Mouse (Mus musculus) layer of hippocampus, postnatal 10 days (tissue): ENCODE data around the gene Pate1. TPM values are rescaled to one million over a fixed set of nuclear protein-coding genes. Genes with fewer than 3 reads are reported as not detected.

Experiments
- DNase-seq, 2 experiments: peaks; one replicate each; pipeline ENCODE4 v3.0.0; 2021; ENCODE audit warnings: low spot score in 2 of 2
- long read RNA-seq: library from polyadenylated mRNA; stranded (forward); transcript quantifications from one replicate; pipeline ENCODE4 v2.0.0, GENCODE M21; 2023
- total RNA-seq, 2 experiments: library from RNA; stranded (reverse); gene quantifications; 2 replicates each; pipeline ENCODE4 v1.2.3; 2021

Pate1 gene
- not detected for total RNA-seq
- long read RNA-seq, result 0 reads

DNA sequence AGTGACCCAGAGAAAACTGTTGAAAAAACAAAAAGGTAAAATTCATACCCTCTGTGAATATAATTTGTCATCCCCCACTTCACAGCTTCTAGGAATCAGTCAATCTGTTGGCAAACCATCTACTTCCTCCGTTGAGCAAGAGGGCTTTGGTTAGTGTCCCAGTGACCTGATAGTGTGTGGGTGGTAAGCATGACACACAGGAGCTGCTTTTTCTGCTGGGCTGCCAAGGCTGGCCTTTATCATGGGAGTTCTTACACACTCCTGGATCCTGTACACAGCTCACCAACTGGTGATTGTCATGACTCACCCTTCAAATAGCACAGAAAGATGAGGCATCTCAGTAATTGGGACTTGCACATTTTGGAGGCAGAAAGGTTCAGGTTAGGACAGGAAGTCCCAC lies at the start of gene Pate1:
TSS of gene Pate1 (minus strand) at position 378 of the 400 bp plus-strand sequence.
- no peak for DNase-seq

DNA sequence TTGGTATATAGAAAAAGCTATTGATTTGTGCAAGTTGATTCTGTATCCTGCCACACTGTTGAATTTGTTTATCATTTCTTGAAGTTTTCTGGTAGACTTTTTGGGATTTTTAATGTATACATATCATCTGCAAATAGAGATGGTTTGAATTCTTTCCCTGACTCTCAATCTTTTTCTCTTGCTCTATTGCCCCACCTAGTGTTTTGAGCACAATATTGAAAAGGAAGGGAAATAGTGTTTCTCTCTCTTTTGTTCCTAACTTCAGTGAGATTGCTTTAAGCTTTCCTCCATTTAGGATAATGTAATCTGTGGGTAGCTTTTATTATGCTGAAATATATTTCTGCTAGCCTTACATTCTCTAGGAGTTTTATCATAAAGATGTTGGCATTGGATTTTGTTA lies 20.1 kb upstream of the Pate1 start:
- no peak for DNase-seq

DNA sequence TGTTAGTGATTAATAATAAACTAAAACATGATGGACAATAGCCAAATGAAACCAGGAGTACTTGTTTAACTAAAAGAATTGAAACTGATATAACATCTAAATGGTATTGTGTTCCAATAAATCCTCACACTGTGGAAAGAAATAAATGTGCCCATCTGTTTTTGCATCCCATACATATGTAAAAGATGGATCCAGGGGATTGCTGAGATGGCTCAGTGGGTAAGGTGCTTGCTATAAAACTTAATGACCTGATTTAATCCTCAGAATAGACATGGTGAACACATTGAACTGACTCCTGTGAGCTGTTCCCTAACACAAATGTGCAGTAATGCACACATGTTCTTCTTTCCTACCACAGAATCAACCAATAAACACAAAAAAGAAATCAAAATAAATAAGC lies 4.7 kb upstream of the Pate1 start:
- no peak for DNase-seq

DNA sequence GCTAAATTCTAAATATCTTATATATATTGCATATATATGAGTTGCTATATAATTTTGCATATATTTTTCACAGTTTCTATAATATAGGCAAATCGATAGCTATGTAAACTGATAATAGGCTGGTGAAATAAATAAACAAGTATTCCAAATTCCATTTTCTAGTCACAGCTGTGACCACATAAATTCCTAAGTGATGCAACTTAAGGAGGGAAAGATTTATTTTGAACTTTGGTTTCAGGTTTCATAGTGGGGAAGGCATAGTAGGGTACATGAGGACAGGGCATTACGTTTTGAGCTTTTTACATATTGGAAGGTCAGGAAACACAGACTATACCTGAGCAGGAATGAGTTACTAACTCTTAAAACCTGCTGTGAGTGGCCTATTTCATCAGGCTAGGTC lies 13.6 kb downstream of the Pate1 start:
- no peak for DNase-seq

DNA sequence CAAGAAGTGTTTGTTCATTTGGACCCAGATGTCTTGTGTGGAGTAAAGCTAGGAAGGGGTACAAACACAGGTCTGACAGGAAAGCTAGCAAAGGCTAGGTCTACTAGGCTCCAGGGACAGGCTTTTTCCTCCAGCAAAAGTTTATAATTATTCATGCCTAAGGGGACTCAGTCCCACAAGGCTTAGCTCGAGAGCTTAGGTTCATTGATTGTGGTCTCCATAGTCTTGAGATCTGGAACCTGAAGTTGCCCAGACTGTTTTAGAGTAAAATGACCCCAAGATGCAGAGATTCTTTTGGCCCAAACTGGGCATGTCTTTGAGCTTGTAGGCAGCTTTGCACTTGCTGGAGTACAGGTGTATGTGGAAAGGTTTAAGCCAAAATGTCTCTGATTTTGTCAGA lies 39.1 kb downstream of the Pate1 start, which contains the start of gene Pate3:
TSS of gene Pate3 (minus strand) at position 101 of the 400 bp plus-strand sequence.
- no peak for DNase-seq

Other genes with a start within 250 kb of the Pate1 start
- gene Gm1113, start 169.1 kb downstream of the Pate1 start, total RNA-seq, result not detected
- 10 to 100 TPM; 15.2 to 16.1 TPM for gene Ddx25, start 128.9 kb downstream of the Pate1 start, total RNA-seq
- gene Pus3, start 128.8 kb downstream of the Pate1 start, total RNA-seq, result 10 to 100 TPM; 12.0 to 13.4 TPM
- gene Pate2, start 117.1 kb downstream of the Pate1 start, total RNA-seq, result 1 to 10 TPM; 1.5 to 2.3 TPM
- gene Hyls1, start 117.0 kb downstream of the Pate1 start, total RNA-seq, result 10 to 100 TPM; 12.5 to 14.6 TPM
- gene Pate4, start 75.4 kb downstream of the Pate1 start, total RNA-seq, result not detected
- not detected for gene Pate3, start 39.2 kb downstream of the Pate1 start, total RNA-seq
- not detected for gene Gm17677, start 53.7 kb upstream of the Pate1 start, total RNA-seq
- not detected for gene Gm17727, start 90.7 kb upstream of the Pate1 start, total RNA-seq
- gene Gm27235, start 102.7 kb upstream of the Pate1 start, total RNA-seq, result not detected
- not detected for gene D730048I06Rik, start 102.7 kb upstream of the Pate1 start, total RNA-seq
- gene 9230110F15Rik, start 156.8 kb upstream of the Pate1 start, total RNA-seq, result not detected
- under 1 TPM in 1 of 2 experiments, not detected in 1; 0.22 TPM for gene 9230113P08Rik, start 221.0 kb upstream of the Pate1 start, total RNA-seq